Mouse (Mus musculus) heart, embryonic 12.5 days (tissue): ENCODE data around the gene Slc27a2. TPM values are rescaled to one million over a fixed set of nuclear protein-coding genes. Genes with fewer than 3 reads are reported as not detected.

Experiments used
- ATAC-seq: fragments of 200-750 bp; cut with Nextera tagmentation; 2 replicates; pipeline ENCODE4 v1.8.0; 2017; ENCODE audit warnings: moderate TSS enrichment, moderate library complexity; ENCODE audit not compliant: insufficient number of reproducible peaks, low FRiP score
- H3K27ac ChIP-seq: fragments of 300-500 bp; sonication (generic); 2 replicates; pipeline ENCODE4 v1.5.1; 2016; ENCODE audit warnings: mild to moderate bottlenecking, moderate library complexity; ENCODE audit not compliant: poor library complexity, severe bottlenecking
- H3K27me3 ChIP-seq: fragments of 300-500 bp; sonication (generic); replicated peaks from 2 replicates; pipeline ENCODE4 v1.6.1; 2016; ENCODE audit warnings: mild to moderate bottlenecking, moderate library complexity
- H3K36me3 ChIP-seq: fragments of 300-500 bp; sonication (generic); 2 replicates; pipeline ENCODE4 v1.6.1; 2016; ENCODE audit warnings: mild to moderate bottlenecking, moderate library complexity
- H3K4me1 ChIP-seq: fragments of 300-500 bp; sonication (generic); replicated peaks from 2 replicates; pipeline ENCODE4 v1.6.1; 2016; ENCODE audit warnings: mild to moderate bottlenecking
- H3K4me2 ChIP-seq: fragments of 300-500 bp; sonication (generic); 2 replicates; pipeline ENCODE4 v1.6.1; 2016; ENCODE audit warnings: mild to moderate bottlenecking, moderate library complexity
- H3K4me3 ChIP-seq: fragments of 300-500 bp; sonication (generic); 2 replicates; pipeline ENCODE4 v1.5.1; 2016; ENCODE audit warnings: mild to moderate bottlenecking
- H3K9ac ChIP-seq: fragments of 300-500 bp; sonication (generic); 2 replicates; pipeline ENCODE4 v1.6.1; 2016; ENCODE audit warnings: mild to moderate bottlenecking, moderate library complexity
- H3K9me3 ChIP-seq: fragments of 300-500 bp; sonication (generic); replicated peaks from 2 replicates; pipeline ENCODE4 v1.6.1; 2016; ENCODE audit warnings: mild to moderate bottlenecking, moderate library complexity
- WGBS: fragments of 180-500 bp; shearing (Covaris S2); methylation state at CpG from one replicate; pipeline ENCODE4 v1.1.7; 2016; 5-methylcytosine and 5-hydroxymethylcytosine counted together
- polyA plus RNA-seq: library from polyadenylated mRNA; unstranded; fragments of >200 nt; fragmentation: Nextera tagmentation; extraction: Ambion mirVana; gene quantifications from 2 replicates; pipeline ENCODE4 v1.2.1, GENCODE M21; 2016

Gene Slc27a2
- polyA plus RNA-seq, 1 experiment from 2014 or later, result 0.86 TPM

DNA sequence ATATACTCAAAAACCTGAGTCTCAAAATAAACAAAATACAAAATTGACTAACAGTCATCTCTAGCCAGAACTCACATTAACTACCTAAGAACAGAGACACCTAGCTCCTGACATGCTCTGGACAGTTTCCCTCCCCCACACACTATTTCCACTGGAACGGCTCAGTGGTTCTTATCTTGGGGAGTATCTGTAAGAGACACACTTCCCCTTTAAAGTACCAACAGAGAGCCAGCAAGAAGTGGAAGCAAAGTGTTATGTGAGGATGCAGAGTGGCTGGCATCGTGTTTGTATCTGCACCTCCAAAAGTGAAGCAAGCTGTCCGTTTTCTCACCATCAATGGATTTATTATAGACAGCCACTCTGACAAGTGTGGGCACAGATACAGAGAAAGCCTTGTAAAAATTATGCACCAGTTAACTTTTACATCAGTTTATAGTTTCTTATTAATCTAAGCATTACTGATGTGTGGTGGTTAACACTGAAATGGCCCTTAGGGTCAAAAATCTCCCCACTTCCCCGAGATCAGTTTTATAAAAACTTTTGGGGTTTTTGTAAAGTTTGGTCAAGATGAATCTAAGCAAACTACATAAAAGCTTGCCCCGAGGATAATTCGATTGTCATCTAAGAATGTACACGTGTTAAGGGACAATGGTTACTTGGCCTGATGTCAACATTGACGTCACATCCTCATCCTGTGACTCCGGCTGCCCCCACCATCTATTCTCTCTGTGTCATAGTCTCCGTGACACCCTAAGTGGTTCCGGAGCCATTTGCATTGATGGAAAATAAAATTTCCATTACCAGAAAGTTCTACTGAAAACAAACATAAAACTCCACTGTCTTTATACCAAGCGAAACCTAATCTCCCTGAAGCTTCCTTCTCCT is 84.0 kb downstream of the Slc27a2 start:
- H3K4me2 ChIP-seq, result no peak overlapping the region
- WGBS, result 67% methylated on average over 12 of the region's 12 CpGs

More for the DNA sequence above, 84.0 kb downstream of the Slc27a2 start:
- ATAC-seq, result no peak
- Histone ChIP-seq H3K9ac (no peak overlapping the region), H3K27me3 (no peaks in the 10 kb centered on the region), H3K9me3 (peaks cover 5% of the 10 kb centered on the region; the same call in 1 of the 2 replicates), H3K4me3 (no peak overlapping the region), H3K36me3 (peaks cover 57% of the 10 kb centered on the region), H3K27ac (no peak overlapping the region), H3K4me1 (no peaks in the 10 kb centered on the region)

Other genes with a start within 250 kb of the Slc27a2 start
- gene Atp8b4, start 51.7 kb upstream of the Slc27a2 start, polyA plus RNA-seq, result 0.14 and 0.15 TPM in 2 replicates
- 3.1 and 3.4 TPM in 2 replicates for gene Hdc, start 66.9 kb downstream of the Slc27a2 start, polyA plus RNA-seq
- 38.8 and 39.0 TPM in 2 replicates for gene Gabpb1, start 123.9 kb downstream of the Slc27a2 start, polyA plus RNA-seq
- 37.5 and 39.1 TPM in 2 replicates for gene Usp8, start 154.9 kb downstream of the Slc27a2 start, polyA plus RNA-seq
- 2.8 and 3.0 TPM in 2 replicates for gene Usp50, start 231.1 kb downstream of the Slc27a2 start, polyA plus RNA-seq